Mouse (Mus musculus): ENCODE results near the gene Hoxd11. TPM values are rescaled to one million over a fixed set of nuclear protein-coding genes. Genes with fewer than 3 reads are reported as not detected.
A peak's percentile ranks its signal among the peaks of the same experiment; 100 is the strongest.

Hoxd11 gene
- total RNA-seq, 4 experiments from 2014 or later: not detected

DNA sequence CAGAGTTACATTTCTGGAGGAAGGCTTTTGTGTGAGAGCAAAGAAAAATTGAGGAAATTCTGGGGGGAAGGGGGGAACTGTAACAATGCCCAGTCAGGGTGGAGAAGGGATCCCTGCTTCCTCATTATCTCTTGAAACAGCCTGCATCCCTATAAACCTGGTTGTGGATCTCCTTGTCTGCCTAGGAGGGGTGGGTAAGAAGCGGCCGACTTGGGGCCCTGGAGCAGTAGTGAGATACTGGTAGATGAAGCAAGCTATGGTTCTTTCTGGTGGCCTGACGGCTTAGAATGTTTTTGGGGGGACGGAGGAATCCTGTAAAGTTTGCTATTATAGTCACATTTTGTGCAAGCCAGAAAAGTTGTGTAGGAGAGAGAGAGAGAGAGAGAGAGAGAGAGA, 14.1 kb downstream of the Hoxd11 start:
- no peak for DNase-seq (ENCODE audit: low spot score in 2 of 2)

GRCm38 (mm10) chr2:74694066-74694465, 14.7 kb downstream of the Hoxd11 start:
- DNase-seq (ENCODE audit: low spot score in 2 of 2): no peak

- no peak for DNase-seq (ENCODE audit: low spot score in 2 of 2)
These were observed 16.0 kb downstream of the Hoxd11 start for GRCm38 (mm10) chr2:74695383-74695782.

GRCm38 (mm10) chr2:74695813-74696430, 16.6 kb downstream of the Hoxd11 start:
- no peak for DNase-seq (ENCODE audit: low spot score in 2 of 2)

GRCm38 (mm10) chr2:74696442-74697335, 17.3 kb downstream of the Hoxd11 start:
- DNase-seq (ENCODE audit: low spot score in 2 of 2): no peak

- no peak for DNase-seq (ENCODE audit: low spot score in 2 of 2)
These were observed 18.3 kb downstream of the Hoxd11 start, which contains the start of gene Hoxd9 for GRCm38 (mm10) chr2:74697567-74698121. Gene Hoxd9 (plus strand): TSS chr2:74697727.

- DNase-seq (ENCODE audit: low spot score in 2 of 2): no peak
These were observed 19.1 kb downstream of the Hoxd11 start for GRCm38 (mm10) chr2:74698201-74699052.

DNA sequence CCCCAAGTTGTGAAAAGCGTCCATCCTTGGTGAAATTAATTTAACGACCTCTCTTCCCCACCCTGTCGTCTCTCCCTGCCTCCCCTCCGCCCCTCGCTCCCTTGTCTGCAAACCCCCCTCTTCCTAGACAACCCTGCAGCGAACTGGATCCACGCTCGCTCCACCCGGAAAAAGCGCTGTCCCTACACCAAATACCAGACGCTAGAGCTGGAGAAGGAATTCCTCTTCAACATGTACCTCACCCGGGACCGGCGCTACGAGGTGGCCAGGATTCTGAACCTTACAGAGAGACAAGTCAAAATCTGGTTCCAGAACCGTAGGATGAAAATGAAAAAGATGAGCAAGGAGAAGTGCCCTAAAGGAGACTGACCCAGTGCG, 19.7 kb downstream of the Hoxd11 start:
- DNase-seq (ENCODE audit: low spot score in 2 of 2): no peak

- no peak for DNase-seq (ENCODE audit: low spot score in 2 of 2)
These were observed 20.5 kb downstream of the Hoxd11 start for GRCm38 (mm10) chr2:74699664-74700545.

DNA sequence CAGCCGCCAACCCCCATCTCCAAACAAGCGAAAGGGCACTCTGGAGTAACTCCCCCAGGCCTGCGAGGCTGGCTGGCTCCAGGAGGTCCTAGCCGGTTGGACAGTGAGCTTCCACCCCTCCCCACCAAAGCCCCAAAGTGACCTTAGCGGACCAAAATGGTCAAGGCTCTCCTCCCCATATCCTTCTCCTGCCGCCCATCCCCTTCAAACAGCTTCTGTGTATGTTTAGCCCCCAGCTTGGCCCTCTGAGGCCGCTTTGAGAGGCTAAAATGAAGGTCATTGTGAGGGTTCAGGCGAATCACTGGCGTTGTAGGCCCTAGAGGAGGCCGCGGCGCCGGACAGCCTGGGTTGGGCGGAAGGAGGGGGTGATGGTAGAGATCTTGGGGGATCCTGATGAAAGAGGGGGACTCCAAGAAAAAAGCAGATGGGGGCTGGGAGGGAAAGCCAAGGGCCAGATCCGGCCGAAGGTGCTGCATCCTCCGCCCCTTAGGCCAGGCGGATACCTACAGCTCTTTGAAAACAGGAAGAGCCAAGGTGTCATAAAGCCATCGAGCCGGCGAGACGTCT, 21.3 kb downstream of the Hoxd11 start:
- DNase-seq (ENCODE audit: low spot score in 2 of 2): no peak

- DNase-seq (ENCODE audit: low spot score in 2 of 2): peak; percentile 35 to 82
These were observed 22.8 kb downstream of the Hoxd11 start for GRCm38 (mm10) chr2:74701949-74702819.

DNA sequence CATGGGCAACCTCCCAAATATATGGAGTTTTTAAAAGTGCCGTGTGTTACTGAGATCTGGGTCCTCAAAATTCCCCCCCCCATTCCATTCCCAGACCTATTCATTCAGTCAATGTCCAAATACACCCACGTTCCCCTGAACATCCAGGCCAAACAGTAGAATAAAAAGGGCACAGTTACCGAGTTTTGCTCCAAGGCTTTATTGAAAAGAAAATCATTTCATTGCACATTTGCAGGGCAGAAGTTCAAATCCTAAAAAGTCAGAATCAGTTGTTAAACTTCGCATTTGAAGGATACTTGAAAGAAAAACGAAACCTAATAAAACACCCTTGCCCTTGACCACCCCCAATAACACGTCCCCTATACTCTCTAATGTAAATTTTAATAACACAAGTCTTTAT, 23.5 kb downstream of the Hoxd11 start:
- DNase-seq (ENCODE audit: low spot score in 2 of 2): no peak

GRCm38 (mm10) chr2:74703317-74703716, 24.0 kb downstream of the Hoxd11 start:
- DNase-seq (ENCODE audit: low spot score in 2 of 2): no peak

DNA sequence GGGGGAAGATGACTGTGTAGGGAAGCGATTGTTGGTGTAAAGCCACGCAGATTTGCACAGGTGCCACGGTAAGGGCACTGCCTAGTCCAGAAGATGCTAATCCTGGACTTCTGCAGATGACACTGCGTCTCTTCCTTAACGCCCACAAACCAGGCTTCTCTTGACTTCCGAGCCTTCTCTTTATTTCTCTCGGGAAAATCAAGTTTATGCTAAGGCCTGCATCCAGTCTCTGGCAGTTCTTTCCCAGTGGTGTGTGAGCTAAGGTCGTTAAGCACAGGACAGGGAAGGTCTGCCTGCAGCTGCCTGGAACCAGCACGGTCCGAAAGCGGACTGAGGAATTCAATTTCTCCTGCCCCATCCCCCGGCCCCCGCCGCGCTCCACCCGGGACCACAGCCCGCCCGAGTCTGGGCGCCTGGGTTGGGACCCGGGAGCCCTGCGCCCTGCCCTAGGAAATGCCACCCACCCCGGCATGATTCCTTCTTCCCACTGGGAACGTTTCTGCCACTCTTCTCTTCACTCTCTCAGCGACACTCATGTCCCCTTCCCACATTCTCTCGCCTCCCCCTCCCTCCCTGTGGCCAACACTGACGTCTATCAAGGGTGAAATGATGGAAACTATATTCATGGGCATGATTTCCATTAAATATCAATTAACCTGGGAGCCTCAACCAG, 24.5 kb downstream of the Hoxd11 start:
- no peak for DNase-seq (ENCODE audit: low spot score in 2 of 2)

DNA sequence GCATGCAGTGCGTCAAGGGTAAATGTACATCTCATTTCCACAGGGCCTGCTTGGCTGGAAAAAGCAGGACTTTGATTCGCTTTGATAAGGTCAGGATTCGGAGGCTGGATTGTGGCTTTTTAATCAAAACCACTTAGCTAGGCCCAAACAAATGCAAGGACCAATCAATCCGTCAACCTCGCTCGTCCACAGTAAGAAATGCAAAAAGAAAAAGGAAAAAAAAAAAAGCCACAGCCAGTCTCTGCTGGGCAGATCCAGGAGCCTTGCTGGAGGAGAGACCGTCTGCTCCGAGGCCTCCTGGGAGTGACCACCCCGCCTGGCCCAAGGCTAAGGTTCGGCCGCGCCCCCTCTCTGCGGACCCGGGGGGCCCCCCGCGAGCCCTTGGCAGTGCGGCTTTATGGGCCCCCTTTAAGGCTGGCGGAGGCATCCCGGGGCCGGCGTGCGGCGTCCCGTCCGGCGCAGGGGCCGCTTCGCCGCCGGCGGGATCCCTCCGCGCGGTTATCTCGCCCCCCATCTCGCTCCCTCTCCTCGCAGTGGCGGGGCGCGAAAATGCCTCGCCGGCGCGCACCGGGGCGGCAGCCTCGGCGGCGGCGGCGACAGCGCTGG, 25.1 kb downstream of the Hoxd11 start, which contains the start of gene Hoxd8:
Hoxd8 (plus strand) TSS at position 223 of the 606 bp plus-strand sequence.
- no peak for DNase-seq (ENCODE audit: low spot score in 2 of 2)

DNA sequence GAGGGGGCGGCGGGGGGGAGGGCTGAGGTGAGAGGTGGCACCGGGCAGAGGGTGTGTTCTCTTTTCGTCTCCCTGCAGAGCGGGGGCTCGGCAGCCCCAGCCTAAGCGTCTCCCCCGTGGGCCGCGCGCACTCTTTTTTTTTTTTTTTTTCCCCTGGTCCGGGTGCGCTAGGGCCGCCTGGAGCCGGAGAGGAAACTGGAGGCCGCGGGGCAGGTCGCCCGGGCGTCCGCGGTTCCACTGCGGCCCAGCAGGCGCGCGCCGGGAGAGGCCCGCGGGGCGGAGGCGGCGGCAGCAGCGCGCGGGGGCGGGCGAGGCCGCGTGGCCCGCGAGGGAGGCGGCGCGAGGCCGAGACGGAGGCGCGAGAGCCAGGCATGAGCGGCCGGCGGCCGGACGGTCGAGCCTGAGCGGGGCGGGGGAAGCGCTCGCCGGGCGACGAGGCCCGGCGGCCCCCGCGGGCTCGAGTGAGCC, 25.7 kb downstream of the Hoxd11 start:
- DNase-seq (ENCODE audit: low spot score in 2 of 2): no peak

DNA sequence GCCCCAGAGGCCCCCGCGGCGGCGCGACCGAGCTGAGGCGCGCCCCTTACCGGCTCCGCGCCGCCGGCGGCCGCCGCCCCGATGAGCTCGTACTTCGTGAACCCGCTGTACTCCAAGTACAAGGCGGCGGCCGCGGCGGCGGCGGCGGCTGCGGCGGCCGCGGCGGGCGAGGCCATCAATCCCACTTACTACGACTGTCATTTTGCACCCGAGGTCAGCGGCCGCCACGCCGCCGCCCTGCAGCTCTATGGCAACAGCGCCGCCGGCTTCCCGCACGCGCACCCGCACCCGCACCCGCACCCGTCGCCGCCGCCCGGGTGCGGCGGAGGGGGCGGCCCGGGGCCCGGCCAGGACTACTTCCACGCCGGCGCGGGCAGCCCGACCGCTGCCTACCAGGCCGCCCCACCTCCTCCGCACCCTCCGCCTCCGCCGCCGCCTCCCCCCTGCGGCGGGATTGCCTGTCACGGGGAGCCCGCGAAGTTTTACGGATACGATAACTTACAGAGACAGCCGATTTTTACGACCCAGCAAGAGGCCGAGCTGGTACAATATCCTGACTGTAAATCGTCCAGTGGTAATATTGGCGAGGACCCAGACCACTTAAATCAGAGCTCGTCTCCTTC, 26.2 kb downstream of the Hoxd11 start:
- DNase-seq (ENCODE audit: low spot score in 2 of 2): no peak
